Mouse (Mus musculus) adrenal gland, postnatal 10 days (tissue): ENCODE measurements around the gene Pakap. TPM values are rescaled to one million over a fixed set of nuclear protein-coding genes. Genes with fewer than 3 reads are reported as not detected.
A peak's percentile ranks its signal among the peaks of the same experiment; 100 is the strongest.

Experiments used
- DNase-seq: peaks from one replicate; pipeline ENCODE4 v3.0.0; 2021; ENCODE audit warnings: mixed read lengths
- total RNA-seq, 2 experiments: library from RNA; stranded (reverse); gene quantifications; 2 replicates each; pipeline ENCODE4 v1.2.3; 2021

The Pakap gene
- total RNA-seq, 2 experiments from 2014 or later: 41.1 to 45.9 TPM

DNA sequence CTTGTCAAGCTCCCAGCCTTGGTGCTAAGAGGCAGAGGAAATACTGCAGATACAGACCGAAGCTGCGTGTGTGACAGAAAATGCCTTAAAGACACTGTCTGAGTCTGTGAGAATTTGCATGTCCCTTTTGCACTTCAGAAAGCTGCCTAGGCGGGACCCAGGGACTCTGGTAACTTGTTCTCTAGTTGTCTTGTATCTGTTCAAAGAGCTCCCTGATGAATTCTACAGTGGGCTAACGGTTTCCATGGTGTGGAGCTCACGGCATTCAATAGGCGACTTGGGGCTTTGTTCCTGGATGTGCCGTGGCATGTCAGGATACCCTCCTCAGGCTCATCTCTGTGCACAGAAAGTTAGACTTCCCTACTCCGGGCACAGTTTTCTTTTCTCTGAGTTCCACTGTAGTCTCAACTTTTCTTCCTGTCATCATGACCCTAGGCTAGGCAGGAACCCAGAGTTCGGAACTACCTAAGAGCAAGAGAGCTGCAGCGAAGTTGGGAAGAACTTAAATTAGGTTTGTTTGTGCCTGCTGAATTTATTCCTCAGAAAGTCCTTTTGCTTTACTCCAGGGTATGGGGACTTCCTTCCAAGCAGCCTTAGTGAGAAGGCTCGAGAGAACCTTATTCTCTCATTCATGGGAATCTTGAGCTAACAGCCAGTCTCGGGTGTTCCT is 277.7 kb downstream of the Pakap start:
- DNase-seq: no peak

GRCm38 (mm10) chr4:57846381-57846990 is 278.5 kb downstream of the Pakap start:
- no peak for DNase-seq

DNA sequence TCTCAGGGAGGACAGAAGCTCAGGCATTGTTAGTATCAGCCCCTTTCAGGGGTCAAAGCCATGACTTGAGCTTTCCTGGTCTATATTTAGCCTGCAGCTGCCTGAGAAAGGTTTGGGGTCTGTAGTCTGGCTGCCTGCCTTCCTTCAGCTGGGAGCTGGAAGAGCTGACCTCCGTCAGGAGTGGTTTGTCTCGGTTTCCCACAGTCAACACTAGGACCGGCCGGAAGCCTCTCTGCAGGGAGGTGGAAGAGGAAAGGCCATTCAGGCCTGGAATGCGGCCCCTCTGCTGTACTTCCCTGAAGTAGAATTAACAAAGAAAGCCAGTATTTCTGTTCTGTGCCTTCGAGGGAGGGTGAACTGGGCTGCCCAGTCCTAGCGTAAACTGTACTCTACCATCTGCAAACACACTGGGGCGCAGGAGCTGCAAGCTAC is 279.0 kb downstream of the Pakap start:
- peak; percentile 50 for DNase-seq

DNA sequence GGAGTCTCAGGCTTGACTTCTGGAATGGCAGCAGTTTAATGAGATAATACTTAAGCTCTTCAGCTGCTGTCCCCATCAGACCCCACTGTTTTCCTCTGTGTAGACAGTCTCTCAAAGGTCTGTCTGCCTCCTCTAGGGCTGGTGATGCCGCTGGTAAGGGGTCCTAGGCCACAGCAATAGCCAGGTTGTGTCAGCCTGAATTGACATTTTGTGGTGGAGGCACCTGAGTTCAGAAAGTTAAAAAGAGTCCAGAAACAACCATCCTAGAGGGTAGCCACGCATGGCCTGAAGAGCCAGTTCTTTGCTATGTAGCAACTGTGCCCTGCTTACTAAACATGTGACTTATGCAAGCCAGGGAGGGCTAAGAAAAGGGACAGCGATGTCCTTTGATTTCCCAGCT is 279.7 kb downstream of the Pakap start:
- no peak for DNase-seq

GRCm38 (mm10) chr4:57849465-57849864 is 281.5 kb downstream of the Pakap start:
- no peak for DNase-seq

DNA sequence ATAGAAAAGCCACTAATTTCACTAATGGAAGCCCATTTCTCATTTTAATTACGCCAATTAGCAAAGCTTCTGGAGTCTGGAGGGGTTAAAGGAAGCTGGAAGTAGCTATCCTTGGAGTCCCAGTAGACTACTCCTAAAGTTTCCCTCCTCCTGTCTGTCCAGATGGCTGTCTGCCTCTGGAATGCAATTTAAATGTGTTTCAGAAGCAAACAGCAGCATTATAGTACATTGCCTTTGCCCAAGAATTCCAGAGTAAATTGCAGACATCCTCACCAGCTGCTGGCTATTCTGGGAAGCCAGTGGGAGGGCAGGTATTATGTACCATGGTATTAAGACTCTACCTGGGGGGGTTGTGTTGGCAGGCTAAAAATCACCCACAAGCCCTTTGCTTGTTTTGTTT is 283.8 kb downstream of the Pakap start:
- DNase-seq: no peak

DNA sequence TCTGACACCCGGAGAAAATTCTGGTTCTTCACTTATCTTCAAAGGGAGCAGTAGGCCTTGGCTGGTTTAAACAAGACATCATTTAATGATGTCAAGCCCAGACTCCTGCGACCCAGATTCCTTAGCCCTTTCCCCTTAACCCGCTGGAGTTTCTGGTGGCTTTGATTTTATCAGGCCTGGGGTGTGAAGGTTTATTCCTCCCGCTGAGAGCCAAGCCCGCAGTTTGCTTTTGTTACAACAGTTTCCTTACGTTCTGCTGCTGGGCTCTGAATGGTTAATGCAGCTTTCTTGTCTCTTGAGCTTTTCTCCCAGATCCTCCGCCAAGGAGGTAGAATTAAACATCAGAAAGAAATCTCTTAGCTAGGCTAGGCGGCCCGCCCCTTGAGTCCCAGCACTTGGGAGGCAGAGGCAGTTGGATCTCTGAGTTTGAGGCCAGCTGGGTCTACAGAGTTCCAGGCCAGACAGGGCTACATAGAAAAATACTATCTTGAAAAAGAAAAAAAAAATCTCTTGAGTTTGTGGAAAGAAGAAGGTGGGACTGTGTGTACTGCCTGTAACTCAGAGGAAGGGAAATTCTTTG is 284.6 kb downstream of the Pakap start:
- DNase-seq: no peak

DNA sequence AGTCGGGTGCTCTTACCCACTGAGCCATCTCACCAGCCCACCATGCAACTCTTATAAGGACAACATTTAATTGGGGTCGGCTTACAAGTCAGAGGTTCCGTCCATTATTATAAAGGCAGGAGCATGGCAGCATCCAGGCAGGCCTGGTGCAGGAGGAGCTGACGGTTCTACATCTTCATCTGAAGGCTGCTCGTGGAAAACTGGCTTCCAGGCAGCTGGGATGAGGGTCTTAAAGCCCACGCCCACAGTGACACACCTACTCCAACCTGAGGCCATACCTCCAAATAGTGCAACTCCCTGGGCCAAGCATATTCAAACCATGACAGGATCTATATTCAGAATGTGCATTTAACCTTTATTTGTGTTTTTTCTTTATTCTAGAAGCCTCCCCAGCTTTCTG is 286.2 kb downstream of the Pakap start:
- no peak for DNase-seq

DNA sequence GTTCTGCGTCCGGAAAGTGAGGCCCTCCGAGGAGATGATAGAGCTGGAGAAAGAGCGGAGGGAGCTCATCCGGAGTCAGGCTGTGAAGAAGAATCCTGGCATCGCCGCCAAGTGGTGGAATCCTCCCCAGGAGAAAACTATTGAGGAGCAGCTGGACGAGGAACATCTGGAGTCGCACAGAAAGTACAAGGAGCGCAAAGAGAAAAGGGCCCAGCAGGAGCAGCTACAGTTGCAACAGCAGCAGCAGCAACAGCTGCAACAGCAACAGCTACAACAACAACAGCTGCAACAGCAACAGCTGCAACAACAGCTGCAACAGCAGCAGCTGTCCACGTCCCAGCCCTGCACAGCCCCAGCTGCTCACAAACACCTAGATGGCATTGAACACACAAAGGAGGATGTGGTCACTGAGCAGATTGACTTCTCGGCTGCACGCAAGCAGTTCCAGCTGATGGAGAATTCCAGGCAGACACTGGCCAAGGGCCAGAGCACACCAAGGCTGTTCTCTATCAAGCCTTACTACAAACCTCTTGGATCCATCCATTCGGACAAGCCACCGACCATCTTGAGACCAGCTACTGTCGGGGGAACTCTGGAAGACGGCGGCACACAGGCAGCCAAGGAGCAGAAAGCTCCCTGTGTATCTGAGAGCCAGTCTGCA is 287.4 kb downstream of the Pakap start:
- DNase-seq: no peak

DNA sequence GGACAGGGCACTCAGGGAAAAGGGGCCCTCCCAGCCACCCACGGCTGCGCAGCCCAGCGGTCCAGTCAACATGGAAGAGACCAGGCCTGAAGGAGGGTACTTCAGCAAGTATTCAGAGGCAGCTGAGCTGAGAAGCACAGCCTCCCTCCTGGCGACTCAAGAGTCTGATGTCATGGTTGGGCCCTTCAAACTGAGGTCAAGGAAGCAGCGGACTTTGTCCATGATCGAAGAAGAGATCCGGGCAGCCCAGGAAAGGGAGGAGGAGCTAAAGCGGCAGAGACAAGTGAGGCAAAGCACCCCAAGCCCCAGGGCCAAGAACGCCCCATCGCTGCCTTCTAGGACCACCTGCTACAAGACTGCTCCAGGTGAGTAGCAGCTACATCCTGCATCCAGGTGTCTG is 288.7 kb downstream of the Pakap start:
- DNase-seq: no peak

DNA sequence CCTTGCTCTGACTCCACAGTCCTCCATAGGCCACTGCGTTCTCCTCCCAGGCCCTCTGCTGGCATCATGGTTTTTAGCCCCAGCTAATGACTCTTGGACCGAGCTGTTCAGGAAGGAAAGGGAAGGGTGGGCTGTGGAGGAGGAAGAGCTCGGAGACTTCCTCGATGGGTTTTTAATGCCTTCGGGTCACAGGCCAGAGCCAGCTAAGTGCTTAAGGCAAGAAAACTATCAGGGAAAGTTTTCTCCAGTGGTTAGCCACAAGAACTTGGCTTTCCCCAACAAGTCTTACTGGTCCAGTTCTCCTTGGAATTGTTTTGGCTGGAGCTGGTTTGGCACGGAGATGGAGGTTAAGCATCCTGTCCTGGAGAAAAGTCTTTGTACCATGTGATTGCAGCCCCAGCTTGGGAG is 292.2 kb downstream of the Pakap start:
- no peak for DNase-seq

DNA sequence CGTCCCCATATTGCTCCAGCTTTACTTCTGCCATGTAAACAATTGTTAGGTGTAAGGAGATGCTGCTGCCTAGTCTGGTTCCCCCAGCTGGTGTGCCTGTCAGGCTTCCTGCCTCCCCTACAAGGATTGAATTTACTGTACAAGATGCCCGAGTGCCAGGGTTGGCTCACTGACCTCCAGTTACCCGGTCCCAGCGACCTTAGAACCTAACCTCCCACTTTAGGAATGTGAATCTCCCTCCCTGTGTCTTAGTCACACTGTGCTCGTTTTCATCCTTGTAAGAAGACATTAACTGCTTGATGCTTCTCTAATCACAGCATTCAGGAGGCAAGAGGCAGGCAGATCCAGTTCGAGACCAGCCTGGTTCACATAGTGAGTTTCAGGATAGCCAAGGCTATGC is 293.2 kb downstream of the Pakap start:
- no peak for DNase-seq

GRCm38 (mm10) chr4:57861856-57862255 is 293.9 kb downstream of the Pakap start:
- no peak for DNase-seq

GRCm38 (mm10) chr4:57862269-57862986 is 294.4 kb downstream of the Pakap start:
- no peak for DNase-seq

- DNase-seq: no peak
These were observed 298.1 kb downstream of the Pakap start for GRCm38 (mm10) chr4:57866088-57866487.

DNA sequence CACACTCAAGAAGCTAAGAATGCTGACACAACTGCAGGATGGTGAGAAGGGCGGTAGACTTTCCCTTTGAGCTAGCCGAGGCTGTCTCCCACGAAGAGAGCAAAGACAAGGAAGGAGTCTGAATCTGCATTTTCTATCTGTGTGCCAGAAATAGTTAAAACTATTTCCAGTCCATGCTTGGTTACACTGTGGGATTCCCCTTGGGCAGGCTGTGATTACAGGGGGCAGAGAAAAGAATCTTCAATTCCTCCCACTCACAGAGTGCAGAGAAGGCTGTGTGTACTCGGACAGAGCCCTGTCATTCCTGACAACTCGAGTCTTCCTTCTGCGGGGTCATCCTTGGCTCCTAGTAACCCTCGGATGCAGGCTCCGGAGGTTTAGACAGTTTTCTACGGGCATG is 299.0 kb downstream of the Pakap start:
- DNase-seq: no peak

- no peak for DNase-seq
These were observed 299.5 kb downstream of the Pakap start for GRCm38 (mm10) chr4:57867454-57867853.

DNA sequence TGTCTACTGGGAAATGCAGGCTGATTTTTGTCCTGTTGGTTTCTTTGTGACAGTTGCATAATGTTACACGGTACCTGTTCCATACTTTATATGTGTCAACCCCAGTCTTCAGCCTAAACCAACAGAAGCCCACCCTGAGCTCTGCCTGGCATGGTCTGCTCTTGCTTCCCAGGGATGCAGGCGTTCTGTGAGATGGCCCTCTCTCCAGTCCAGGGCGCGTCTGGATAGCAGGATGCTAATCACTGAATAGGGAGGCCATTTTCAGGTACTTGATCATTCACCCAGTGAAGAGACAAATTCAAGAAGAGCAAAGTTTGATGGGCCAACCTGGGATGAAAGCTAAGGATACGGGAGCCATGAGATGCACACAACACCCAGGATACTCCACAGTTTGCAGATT is 311.2 kb downstream of the Pakap start:
- no peak for DNase-seq

- DNase-seq: peak; percentile 89
These were observed 311.9 kb downstream of the Pakap start for GRCm38 (mm10) chr4:57879804-57880357.

DNA sequence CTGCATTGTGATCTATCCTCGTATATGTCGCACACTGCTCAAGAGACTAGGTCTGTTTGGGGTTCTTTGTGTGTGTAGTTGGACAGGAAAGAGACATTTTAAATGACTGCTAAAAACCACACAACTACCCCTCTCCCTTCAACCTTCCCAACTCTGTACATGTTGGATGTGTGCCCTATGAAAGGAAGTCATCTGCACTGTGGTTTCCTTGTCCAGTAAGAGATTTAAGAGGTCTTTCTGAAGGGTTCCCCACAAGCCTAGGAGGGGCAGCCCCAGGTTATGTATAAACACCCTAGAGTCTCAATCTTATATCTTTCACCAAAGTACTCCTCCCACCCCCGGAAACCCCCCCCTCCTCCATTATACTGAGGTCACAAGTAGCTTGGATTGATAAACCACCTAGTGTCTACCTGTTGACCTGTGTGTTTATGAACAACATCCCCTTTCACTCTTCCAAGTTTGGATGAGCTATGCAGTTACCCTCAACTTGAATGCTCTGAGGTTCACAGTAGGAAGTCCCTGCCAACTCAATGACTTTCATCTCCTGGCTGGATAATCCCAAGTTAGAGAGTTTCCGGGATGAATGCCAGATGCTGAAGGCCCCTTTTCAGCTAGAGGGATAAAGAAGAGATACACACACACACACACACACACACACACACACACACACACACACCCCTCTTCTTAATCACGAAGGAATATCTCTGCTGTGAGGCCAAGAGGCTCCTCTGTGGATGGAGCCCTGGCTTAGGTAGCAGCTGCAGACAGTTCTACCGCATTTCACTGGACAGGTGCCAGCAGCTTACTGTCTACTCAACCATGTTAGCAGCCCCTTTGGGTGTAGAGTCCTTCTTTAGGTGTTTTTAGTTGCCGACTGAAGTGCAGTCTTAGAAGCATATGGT is 315.8 kb downstream of the Pakap start:
- peak; percentile 63 for DNase-seq

- no peak for DNase-seq
These were observed 316.5 kb downstream of the Pakap start for GRCm38 (mm10) chr4:57884511-57884910.
